Mouse (Mus musculus) lung, adult 2 months (tissue): ENCODE measurements around the gene Ywhae.

ENCODE experiments used
- CTCF ChIP-seq: fragments of 200-500 bp; IDR thresholded peaks from 2 replicates; pipeline ENCODE4 v1.5.1; 2011; ENCODE audit warnings: mild to moderate bottlenecking, low read length, control low read depth; ENCODE audit not compliant: insufficient read depth
- POLR2A ChIP-seq: fragments of 200-500 bp; IDR thresholded peaks from 2 replicates; pipeline ENCODE4 v1.6.1; 2011; ENCODE audit warnings: low read depth, mild to moderate bottlenecking, control low read depth, low read length, borderline replicate concordance; ENCODE audit errors: extremely low read depth

DNA sequence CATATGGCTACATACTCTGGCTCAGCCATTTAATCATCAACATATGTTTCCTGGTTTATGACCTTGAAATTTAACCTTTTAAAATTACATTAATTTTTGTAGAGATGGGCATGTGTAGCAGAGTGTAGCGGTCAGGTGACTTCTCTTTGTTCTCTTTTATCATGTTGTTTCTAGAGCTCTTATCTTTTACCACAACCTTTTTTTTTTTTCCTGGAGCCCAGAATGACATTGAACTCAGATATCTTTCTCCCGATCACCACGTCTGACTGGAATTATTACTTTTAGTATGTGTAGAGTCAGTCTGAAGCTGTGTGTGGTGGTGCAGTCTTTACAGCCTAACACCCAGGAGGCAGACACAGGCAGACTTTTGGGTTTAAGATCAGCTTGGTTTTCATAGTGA, 8.9 kb downstream of the Ywhae start:
- TF ChIP-seq CTCF (no peak), POLR2A (no peak)
